ENCODE assay signal across 11 mouse cellular contexts in genomic region chr9:47533461-47533860, GRCm38 (mm10). TPM values are rescaled to one million over a fixed set of nuclear protein-coding genes. Genes with fewer than 3 reads are reported as not detected.
A peak's percentile ranks its signal among the peaks of the same experiment; 100 is the strongest.
DNase-seq lines count a peak whose midpoint lies in the region; ATAC-seq lines count a peak whose summit lies in the region.
"Had no signal": no experiment of that assay in that cellular context is flagged by ENCODE, and none has a peak within 500 bp of the region (broad histone marks: within the 10 kb centered on the region; RNA-seq: fewer than 3 reads in every experiment).

No protein-coding gene starts in this region.

- H3K27ac ChIP-seq in kidney, embryonic 15.5 days: no peak overlapping the region
- H3K27ac ChIP-seq in embryonic facial prominence, embryonic 12.5 days: no peak overlapping the region
- H3K27ac ChIP-seq in hindbrain, embryonic 15.5 days (replicated peaks): no peak overlapping the region
- H3K27ac ChIP-seq in neural tube, embryonic 13.5 days (replicated peaks): peak overlapping the region; percentile 93
- H3K27ac ChIP-seq: heart, embryonic 15.5 days; liver, embryonic 14.5 days had no signal

- no peak for DNase-seq in kidney, adult 8-10 months
- DNase-seq in right cerebral cortex, postnatal 4 days: no peak
- no peak for DNase-seq in urinary bladder, adult 2 months (ENCODE audit: low spot score)
- DNase-seq in heart, postnatal 10 days: no peak
- DNase-seq: kidney, postnatal 36 days had no signal

- H3K4me3 ChIP-seq in kidney, embryonic 15.5 days (replicated peaks): no peak overlapping the region; the same call in 1 of the 2 replicates
- peak overlapping the region; percentile 76 for H3K4me3 ChIP-seq in embryonic facial prominence, embryonic 12.5 days
- H3K4me3 ChIP-seq in hindbrain, embryonic 15.5 days: peak overlapping the region; percentile 81
- H3K4me3 ChIP-seq in neural tube, embryonic 13.5 days: peak overlapping the region; percentile 90
- H3K4me3 ChIP-seq: heart, embryonic 15.5 days had no signal

- peak overlapping the region; percentile 97; the same call in 1 of the 2 replicates for H3K4me2 ChIP-seq in kidney, embryonic 15.5 days
- peak overlapping the region; percentile 74 for H3K4me2 ChIP-seq in embryonic facial prominence, embryonic 12.5 days (replicated peaks)
- H3K4me2 ChIP-seq in hindbrain, embryonic 15.5 days: peak overlapping the region; percentile 65
- peak overlapping the region; percentile 86 for H3K4me2 ChIP-seq in neural tube, embryonic 13.5 days
- H3K4me2 ChIP-seq: heart, embryonic 15.5 days had no signal

- peaks cover 40% of the 10 kb centered on the region for H3K4me1 ChIP-seq in kidney, embryonic 15.5 days
- H3K4me1 ChIP-seq in embryonic facial prominence, embryonic 12.5 days: peaks cover 21% of the 10 kb centered on the region
- peaks cover 22% of the 10 kb centered on the region for H3K4me1 ChIP-seq in hindbrain, embryonic 15.5 days (replicated peaks)
- peaks cover 52% of the 10 kb centered on the region for H3K4me1 ChIP-seq in neural tube, embryonic 13.5 days (replicated peaks)

- H3K9ac ChIP-seq in kidney, embryonic 15.5 days: no peak overlapping the region
- H3K9ac ChIP-seq in embryonic facial prominence, embryonic 12.5 days: peak overlapping the region; percentile 19; the same call in 1 of the 2 replicates
- H3K9ac ChIP-seq in hindbrain, embryonic 15.5 days: peak overlapping the region; percentile 26
- H3K9ac ChIP-seq in neural tube, embryonic 13.5 days: peak overlapping the region; percentile 93
- H3K9ac ChIP-seq: heart, embryonic 15.5 days; liver, embryonic 14.5 days had no signal

- H3K36me3 ChIP-seq in kidney, embryonic 15.5 days: no peaks in the 10 kb centered on the region
- no peaks in the 10 kb centered on the region for H3K36me3 ChIP-seq in embryonic facial prominence, embryonic 12.5 days
- H3K36me3 ChIP-seq in hindbrain, embryonic 15.5 days: no peaks in the 10 kb centered on the region
- peaks cover under 1% of the 10 kb centered on the region; the same call in 1 of the 2 replicates for H3K36me3 ChIP-seq in neural tube, embryonic 13.5 days
- H3K36me3 ChIP-seq: heart, embryonic 15.5 days had no signal

- H3K27me3 ChIP-seq in kidney, embryonic 15.5 days: peaks cover 48% of the 10 kb centered on the region
- no peaks in the 10 kb centered on the region for H3K27me3 ChIP-seq in embryonic facial prominence, embryonic 12.5 days
- H3K27me3 ChIP-seq in hindbrain, embryonic 15.5 days: no peaks in the 10 kb centered on the region
- no peaks in the 10 kb centered on the region for H3K27me3 ChIP-seq in neural tube, embryonic 13.5 days

- H3K9me3 ChIP-seq in kidney, embryonic 15.5 days (replicated peaks): no peaks in the 10 kb centered on the region
- no peaks in the 10 kb centered on the region for H3K9me3 ChIP-seq in embryonic facial prominence, embryonic 12.5 days
- no peaks in the 10 kb centered on the region for H3K9me3 ChIP-seq in hindbrain, embryonic 15.5 days
- H3K9me3 ChIP-seq in neural tube, embryonic 13.5 days: no peaks in the 10 kb centered on the region
- H3K9me3 ChIP-seq: heart, embryonic 15.5 days had no signal

- 35% methylated on average over 8 of the region's 8 CpGs for WGBS in kidney, embryonic 15.5 days
- whole genome bisulfite sequencing in embryonic facial prominence, embryonic 12.5 days: 10% methylated on average over 8 of the region's 8 CpGs
- 7% methylated on average over 8 of the region's 8 CpGs for WGBS in hindbrain, embryonic 15.5 days
- 9% methylated on average over 8 of the region's 8 CpGs for WGBS in neural tube, embryonic 13.5 days

- intact Hi-C loops in heart, postnatal 10 days (cut with DNase I): loop anchor here (2.0 to 10.0 kb wide), 4 partner anchors 111 to 799 kb away; no protein-coding TSS in a partner anchor

- no peak for ATAC-seq in kidney, embryonic 15.5 days (replicated peaks; ENCODE audit: low FRiP score)
- ATAC-seq in embryonic facial prominence, embryonic 12.5 days (ENCODE audit: insufficient number of reproducible peaks, insufficient read depth, low FRiP score, low TSS enrichment): no peak
- no peak for ATAC-seq in hindbrain, embryonic 15.5 days (ENCODE audit: low FRiP score, low read depth)
- no peak for ATAC-seq in neural tube, embryonic 13.5 days (ENCODE audit: low read depth)

RNA-seq across cellular contexts. Expression of gene Cadm1, which starts 3.5 kb away (rescaled TPM):
- 68.8 and 72.2 TPM in 2 replicates for polyA plus RNA-seq in kidney, embryonic 15.5 days (2015; fragmentation: Nextera tagmentation; extraction: Ambion mirVana)
- polyA plus RNA-seq in embryonic facial prominence, embryonic 12.5 days (2016; fragmentation: Nextera tagmentation; extraction: Ambion mirVana): 73.9 and 77.4 TPM in 2 replicates
- 190 and 207 TPM in 2 replicates for polyA plus RNA-seq in hindbrain, embryonic 15.5 days (2015; fragmentation: Nextera tagmentation; extraction: Ambion mirVana)
- 155 and 157 TPM in 2 replicates for polyA plus RNA-seq in neural tube, embryonic 13.5 days (2015; fragmentation: Nextera tagmentation; extraction: Ambion mirVana)
- polyA plus RNA-seq in urinary bladder, adult 2 months (2012; rRNA removed): 9.3 and 13.4 TPM in 2 replicates
- total RNA-seq in heart, postnatal 10 days (2021): 1 to 10 TPM; 2.7 to 3.3 TPM
